Mouse (Mus musculus) heart, postnatal 36 days (tissue): Measurements from ENCODE around the gene Gm36176. TPM values are rescaled to one million over a fixed set of nuclear protein-coding genes. Genes with fewer than 3 reads are reported as not detected.
"Not testable (repeated sequence)": the region's sequence is repeated elsewhere in the genome, so short reads cannot be mapped to it uniquely, and the experiment has no call there.

ENCODE experiments used
- DNase-seq, 2 experiments: peaks; one replicate each; pipeline ENCODE4 v3.0.0; 2021 to 2022
- intact Hi-C: fragments of 180-260 bp; cut with DNase I; formaldehyde crosslinking; loops from one replicate; pipeline ENCODE4 v1.15.1; 2025
- total RNA-seq, 2 experiments: library from RNA; stranded (reverse); gene quantifications; 2 replicates each; pipeline ENCODE4 v1.2.3; 2021

Gm36176 gene
- not detected for total RNA-seq

GRCm38 (mm10) chr10:77846503-77846902 lies at the start of gene Gm36176:
Gene Gm36176, plus strand, starts transcription at chr10:77846803.
- intact Hi-C loops = no loop called here
- DNase-seq = no peak

DNA sequence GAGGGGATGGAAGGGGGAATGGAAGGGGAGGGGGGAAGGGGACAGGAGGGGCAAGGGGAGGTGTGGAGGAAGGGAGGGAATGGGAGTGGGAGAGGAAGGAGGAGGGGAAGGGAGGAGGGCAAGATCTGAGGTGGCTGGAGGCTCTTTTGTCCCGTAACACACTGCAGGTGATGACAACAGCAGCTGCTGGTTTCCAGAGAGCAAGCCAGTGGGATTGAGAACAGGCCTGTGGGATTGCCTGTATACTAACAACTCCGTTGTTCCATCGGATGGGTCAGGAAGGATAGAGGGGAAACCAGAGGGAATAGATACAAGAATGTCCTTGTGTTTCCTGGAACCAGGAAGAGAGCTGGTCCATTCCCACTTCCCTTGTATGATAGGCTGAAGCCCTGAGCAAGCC lies 48.9 kb upstream of the Gm36176 start:
- intact Hi-C loops = no loop called here
- DNase-seq = no peak

GRCm38 (mm10) chr10:77798164-77798920 lies 48.3 kb upstream of the Gm36176 start:
- DNase-seq = not testable (repeated sequence)

GRCm38 (mm10) chr10:77798921-77799508 lies 47.6 kb upstream of the Gm36176 start, which contains the start of gene Gm19668:
Gene Gm19668, minus strand, starts transcription at chr10:77799133.
- no peak for DNase-seq
- intact Hi-C loops = no loop called here

More at GRCm38 (mm10) chr10:77798164-77798920, 48.3 kb upstream of the Gm36176 start:
- intact Hi-C loops = not testable (repeated sequence)

DNA sequence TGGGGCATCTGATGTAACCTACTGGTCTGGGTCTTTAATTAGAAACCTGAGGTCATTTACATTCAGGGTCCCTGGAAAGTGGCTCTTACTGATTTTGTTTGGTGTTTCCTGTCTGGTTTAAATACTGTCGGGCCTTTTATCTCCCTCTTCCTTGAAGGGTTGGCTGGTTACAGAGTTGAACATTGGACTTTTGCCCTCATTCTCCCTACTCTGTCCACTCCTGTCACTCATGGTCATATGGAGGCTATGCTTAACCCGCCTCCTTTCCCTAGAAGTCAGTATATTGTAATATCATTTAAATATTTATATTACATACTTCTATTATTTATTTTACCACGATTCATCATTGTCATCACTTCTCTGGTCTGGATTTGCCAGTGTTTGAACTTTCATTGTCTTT lies 42.5 kb upstream of the Gm36176 start:
- no peak for DNase-seq
- intact Hi-C loops = no loop called here

DNA sequence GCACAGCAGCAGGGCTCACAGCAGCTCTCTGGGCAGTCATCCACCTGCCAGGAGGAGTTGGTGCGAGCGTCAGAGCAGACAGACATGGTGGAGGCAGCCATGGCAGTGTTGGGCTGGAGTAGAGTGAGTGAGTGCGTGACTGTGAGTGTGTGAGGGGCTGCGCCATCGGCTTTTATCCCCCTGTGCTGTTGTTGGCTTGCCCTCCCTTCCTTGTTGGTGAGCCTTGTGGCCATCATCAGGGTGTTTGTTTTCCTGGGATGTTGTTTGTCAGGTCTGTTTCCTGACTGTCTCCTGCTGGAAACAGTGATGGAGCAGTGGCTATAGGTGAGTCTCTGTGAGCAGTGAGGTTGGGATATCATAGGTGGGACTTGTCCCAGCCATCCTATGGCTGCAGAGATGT lies 34.9 kb upstream of the Gm36176 start, which contains the start of gene Gm9507:
Gm9507 (minus strand) TSS at position 101 of the 400 bp plus-strand sequence.
- intact Hi-C loops = no loop called here
- no peak for DNase-seq

DNA sequence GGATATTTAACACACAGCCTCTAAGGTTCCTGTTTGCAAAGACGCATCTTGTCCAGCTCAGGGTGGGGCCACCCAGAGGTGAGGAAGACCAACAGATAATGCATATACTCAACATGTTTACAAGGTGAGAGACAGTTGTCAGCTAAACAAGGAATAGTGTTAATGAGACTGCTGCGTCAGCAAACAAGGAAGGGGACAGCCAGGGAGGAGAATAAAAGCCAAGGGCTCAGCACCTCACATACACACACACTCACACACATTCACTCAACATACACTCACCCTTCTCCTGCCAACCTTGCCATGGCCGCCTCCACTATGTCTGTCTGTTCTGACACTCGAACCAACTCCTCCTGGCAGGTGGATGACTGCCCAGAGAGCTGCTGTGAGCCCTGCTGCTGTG lies 32.2 kb upstream of the Gm36176 start, which contains the start of gene Gm2696:
Gm2696 (plus strand) TSS at position 301 of the 400 bp plus-strand sequence.
- intact Hi-C loops = loop anchor here (2.0 kb wide), 1 partner anchor 86 kb away; no protein-coding TSS in a partner anchor
- DNase-seq = no peak

- DNase-seq = peak; percentile 18 to 45
- intact Hi-C loops = loop anchor here (2.0 to 5.0 kb wide), 2 partner anchors 87 to 188 kb away; no protein-coding TSS in a partner anchor
Measured at GRCm38 (mm10) chr10:77815514-77815913, 31.1 kb upstream of the Gm36176 start.

- no peak for DNase-seq
- intact Hi-C loops = loop anchor here (5.0 kb wide), 1 partner anchor 191 kb away; no protein-coding TSS in a partner anchor
Measured at GRCm38 (mm10) chr10:77818523-77818922, 28.1 kb upstream of the Gm36176 start.

DNA sequence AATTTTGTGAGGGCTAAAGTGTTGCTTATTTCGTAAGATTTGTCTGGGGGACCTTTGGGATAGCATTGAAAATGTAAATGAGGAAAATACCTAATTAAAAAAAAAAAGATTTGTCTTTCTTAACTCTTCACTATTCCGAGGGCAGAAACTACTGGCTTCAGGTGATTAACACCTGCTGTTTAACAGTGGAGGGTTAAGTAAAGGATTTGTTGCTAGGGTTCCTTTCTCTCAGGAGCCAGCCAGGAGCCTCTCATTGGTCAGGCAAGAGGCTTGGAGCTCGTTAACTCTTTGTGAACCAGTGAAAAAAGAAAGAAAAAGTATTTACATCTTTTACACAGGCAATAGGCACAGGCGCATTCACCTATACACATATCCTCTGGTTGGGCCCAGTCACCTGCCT lies 27.4 kb upstream of the Gm36176 start:
- no peak for DNase-seq
- intact Hi-C loops = loop anchor here (5.0 kb wide), 1 partner anchor 192 kb away; no protein-coding TSS in a partner anchor

DNA sequence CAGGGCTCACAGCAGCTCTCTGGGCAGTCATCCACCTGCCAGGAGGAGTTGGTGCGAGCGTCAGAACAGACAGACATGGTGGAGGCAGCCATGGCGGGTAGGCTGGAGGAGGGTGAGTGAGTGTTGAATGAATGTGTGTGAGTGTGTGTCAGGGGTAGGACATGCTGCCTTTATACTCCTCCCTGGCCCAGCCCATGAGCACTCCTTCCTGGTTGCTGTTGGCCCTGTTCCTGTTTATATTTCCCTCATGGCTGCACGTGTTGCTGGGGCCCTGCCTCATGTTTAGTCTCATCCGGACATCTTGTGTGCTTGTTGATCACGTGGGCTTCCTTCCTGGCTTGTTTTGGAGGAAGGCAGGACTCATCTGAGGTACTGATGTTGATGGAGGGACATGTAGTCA lies 19.7 kb upstream of the Gm36176 start, which contains the start of gene Krtap10-4:
Krtap10-4 (minus strand) TSS at position 145 of the 400 bp plus-strand sequence.
- intact Hi-C loops = no loop called here
- no peak for DNase-seq

DNA sequence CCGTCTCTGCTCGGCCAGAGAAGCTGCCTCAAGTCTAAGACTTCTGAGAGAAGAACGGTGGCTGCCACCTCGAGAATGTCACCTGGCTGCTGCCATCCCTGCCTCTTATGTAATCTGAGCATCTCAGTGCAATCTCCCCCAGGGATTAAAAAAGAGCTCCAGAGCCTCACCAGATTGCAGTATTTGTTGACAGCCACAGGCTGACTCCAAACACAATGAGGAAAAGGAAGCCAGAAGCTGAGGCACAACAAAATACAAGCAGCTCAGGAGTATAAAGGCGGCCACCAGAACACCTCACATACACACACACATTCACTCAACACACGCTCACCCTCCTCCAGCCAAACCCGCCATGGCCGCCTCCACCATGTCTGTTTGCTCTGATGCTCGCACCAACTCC lies 11.0 kb upstream of the Gm36176 start, which contains the start of gene Krtap10-10:
Krtap10-10 (plus strand) TSS at position 301 of the 400 bp plus-strand sequence.
- DNase-seq = no peak
- intact Hi-C loops = no loop called here

- DNase-seq = no peak
- intact Hi-C loops = no loop called here
Measured at GRCm38 (mm10) chr10:77839006-77839405, 7.6 kb upstream of the Gm36176 start.

DNA sequence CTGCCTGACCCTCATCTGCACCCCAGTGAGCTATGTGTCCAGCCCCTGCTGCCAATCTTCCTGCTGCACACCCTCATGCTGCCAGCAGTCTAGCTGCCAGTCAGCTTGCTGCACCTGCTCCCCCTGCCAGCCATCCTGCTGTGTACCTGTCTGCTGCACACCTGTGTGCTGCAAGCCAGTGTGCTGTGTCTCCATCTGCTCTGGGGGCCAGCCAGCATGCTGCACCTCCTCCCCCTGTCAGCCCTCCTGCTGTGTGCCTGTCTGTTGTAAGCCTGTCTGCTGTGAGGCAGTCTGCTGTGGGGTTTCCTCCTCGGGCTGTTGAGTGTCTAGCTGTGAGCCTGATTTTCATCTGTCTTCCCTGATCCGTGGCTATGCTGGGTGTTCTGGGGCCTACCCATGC lies 358 bp downstream of the Gm36176 start:
- DNase-seq = no peak
- intact Hi-C loops = no loop called here

DNA sequence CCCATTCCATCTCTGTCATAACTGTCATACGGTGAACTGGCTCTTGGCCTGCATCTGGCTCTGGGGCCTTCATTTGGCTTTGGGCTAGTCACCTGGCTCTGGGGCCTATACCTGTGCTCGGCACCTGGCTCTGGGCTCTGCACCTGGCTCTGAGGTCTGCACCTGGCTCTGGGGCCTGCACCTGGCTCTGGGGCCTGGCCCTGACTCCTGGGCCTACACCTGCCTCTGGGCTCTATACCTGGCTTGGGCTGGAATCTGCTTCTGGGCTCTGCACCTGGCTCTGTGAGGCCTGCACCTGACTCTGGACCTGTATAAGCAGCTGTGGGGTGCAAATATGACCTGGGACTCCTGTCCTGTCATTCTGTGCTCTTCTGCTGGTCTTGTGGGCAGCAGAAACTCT lies 935 bp downstream of the Gm36176 start:
- no peak for DNase-seq
- intact Hi-C loops = no loop called here

GRCm38 (mm10) chr10:77852559-77852958 lies 6.0 kb downstream of the Gm36176 start, which contains the start of gene Gm10318:
Gene Gm10318, plus strand, starts transcription at chr10:77852859.
- no peak for DNase-seq
- intact Hi-C loops = no loop called here

- intact Hi-C loops = no loop called here
- DNase-seq = no peak
Measured at GRCm38 (mm10) chr10:77861675-77862074, 15.1 kb downstream of the Gm36176 start, which contains the start of gene Gm3285. Gene Gm3285, plus strand, starts transcription at chr10:77861975.

DNA sequence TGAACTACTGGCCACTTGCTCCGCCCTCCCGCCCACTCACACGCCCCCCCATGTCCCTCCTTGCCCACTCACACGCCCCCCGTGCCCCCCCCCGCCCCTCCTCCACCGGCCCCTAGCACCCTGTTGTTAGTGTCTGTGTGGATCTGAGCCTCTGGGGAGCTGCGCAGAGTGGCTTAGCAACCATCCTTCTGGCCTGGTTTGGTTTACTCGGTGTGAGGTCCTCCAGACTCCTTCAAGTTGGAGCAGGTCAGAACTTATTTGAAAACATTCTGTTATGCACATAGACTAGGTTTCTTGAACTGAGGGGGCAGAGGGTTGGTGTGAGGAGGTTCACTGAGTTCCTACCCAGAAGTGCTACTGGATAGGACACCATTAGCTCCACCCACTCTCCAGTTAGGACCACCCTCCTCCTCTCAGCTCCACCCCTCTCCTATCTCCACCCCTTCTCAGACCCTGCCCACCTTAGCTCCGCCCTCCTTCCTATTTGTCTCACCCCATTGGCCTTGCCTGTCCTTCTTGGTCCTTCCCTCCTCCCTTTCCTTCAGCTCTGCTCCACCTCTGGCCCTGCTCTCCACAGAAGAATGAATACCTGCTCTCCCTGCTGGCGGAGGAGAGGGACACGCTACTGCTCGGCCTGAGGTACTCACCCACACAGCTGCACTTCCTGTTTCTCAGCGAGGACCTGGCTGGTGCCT lies 17.6 kb downstream of the Gm36176 start:
- DNase-seq = no peak
- intact Hi-C loops = no loop called here

DNA sequence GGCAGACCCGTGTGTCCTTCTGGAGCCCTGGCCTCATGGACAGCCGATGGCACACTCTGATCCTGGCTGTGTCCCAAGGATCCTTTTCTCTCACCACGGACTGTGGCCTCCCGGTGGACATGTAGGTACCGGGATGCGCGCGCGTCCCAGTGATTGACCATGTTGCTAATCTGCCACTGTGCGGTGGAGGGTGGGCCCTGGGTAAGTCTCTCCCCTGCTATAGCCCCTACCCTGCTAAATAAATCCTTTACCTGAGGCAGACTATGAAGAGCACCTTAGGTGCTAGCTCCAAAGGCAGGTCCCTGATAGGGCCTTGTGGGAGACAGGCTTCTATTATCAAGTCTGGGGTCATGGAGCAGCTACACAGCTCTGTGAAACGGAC lies 18.1 kb downstream of the Gm36176 start:
- no peak for DNase-seq
- intact Hi-C loops = no loop called here

- intact Hi-C loops = no loop called here
- DNase-seq = no peak
Measured at GRCm38 (mm10) chr10:77867546-77867945, 20.9 kb downstream of the Gm36176 start.

GRCm38 (mm10) chr10:77869651-77870050 lies 23.0 kb downstream of the Gm36176 start:
- DNase-seq = no peak

More at GRCm38 (mm10) chr10:77869651-77870050, 23.0 kb downstream of the Gm36176 start:
- intact Hi-C loops = no loop called here
